Mouse (Mus musculus): ENCODE measurements at regions not wholly inside any gene's neighbourhood (a gene's known extent, or its start where the extent isn't known, plus 50 kb on each side); places are given as distances from the start of the nearest gene placed in this dataset.

- 64% methylated on average over 5 of the region's 5 CpGs for WGBS
- no peak overlapping the region for H3K9ac ChIP-seq (ENCODE audit: low read depth, low read length)
- ATAC-seq: no peak
These were observed 76.9 kb downstream of the Rlim start for GRCm38 (mm10) chrX:103904038-103904696.

GRCm38 (mm10) chrX:103879329-103879935 lies 57.6 kb upstream of the Slc16a2 start:
- no peak overlapping the region for H3K9ac ChIP-seq (ENCODE audit: low read depth, low read length)
- no peak for TF ChIP-seq CTCF (IDR thresholded peaks at IDR 0.05; ENCODE audit: low read depth)
- no peaks in the 10 kb centered on the region for H3K36me3 ChIP-seq (ENCODE audit: control insufficient read depth, insufficient read depth)
- H3K27me3 ChIP-seq (replicated peaks; ENCODE audit: control insufficient read depth, insufficient read depth, low read length): peaks cover 8% of the 10 kb centered on the region; the same call in 1 of the 2 replicates
- no peaks in the 10 kb centered on the region for H3K9me3 ChIP-seq (ENCODE audit: control insufficient read depth)
- no peaks in the 10 kb centered on the region for H3K4me1 ChIP-seq (replicated peaks; ENCODE audit: control insufficient read depth, insufficient read depth, low read length)
- no peak for ATAC-seq
- H3K27ac ChIP-seq (ENCODE audit: low read depth, low read length): no peak overlapping the region
- no peak overlapping the region for H3K4me3 ChIP-seq (ENCODE audit: low read depth, low read length)
- H3K4me2 ChIP-seq (replicated peaks; ENCODE audit: low read depth): 0 out of 2 replicates have a peak overlapping the region, but pooled peaks have one; percentile 9
- 41% methylated on average over 23 of the region's 24 CpGs for WGBS

More at GRCm38 (mm10) chrX:103904038-103904696, 76.9 kb downstream of the Rlim start:
- no peak overlapping the region for H3K4me2 ChIP-seq (replicated peaks; ENCODE audit: low read depth)
- H3K27ac ChIP-seq (ENCODE audit: low read depth, low read length): no peak overlapping the region
- no peak overlapping the region for H3K4me3 ChIP-seq (ENCODE audit: low read depth, low read length)
- H3K27me3 ChIP-seq (replicated peaks; ENCODE audit: control insufficient read depth, insufficient read depth, low read length): no peaks in the 10 kb centered on the region
- TF ChIP-seq CTCF (IDR thresholded peaks at IDR 0.05; ENCODE audit: low read depth): no peak
- no peaks in the 10 kb centered on the region for H3K36me3 ChIP-seq (ENCODE audit: control insufficient read depth, insufficient read depth)
- H3K9me3 ChIP-seq (ENCODE audit: control insufficient read depth): no peaks in the 10 kb centered on the region
- H3K4me1 ChIP-seq (replicated peaks; ENCODE audit: control insufficient read depth, insufficient read depth, low read length): no peaks in the 10 kb centered on the region
